Mouse (Mus musculus): ENCODE data around the gene Arfgef3. TPM values are rescaled to one million over a fixed set of nuclear protein-coding genes. Genes with fewer than 3 reads are reported as not detected.

The Arfgef3 gene
- polyA plus RNA-seq (2017; shearing (Covaris generic)), result 1 to 10 TPM in 1 of 2 experiments, under 1 TPM in 1; 0.71 to 1.3 TPM

GRCm38 (mm10) chr10:18743286-18744142 is at the start of gene Arfgef3:
Gene Arfgef3, minus strand, starts transcription at chr10:18743949.

GRCm38 (mm10) chr10:18786693-18787092 is 42.9 kb upstream of the Arfgef3 start, which contains the start of gene Gm4922:
Gene Gm4922, minus strand, starts transcription at chr10:18786793.

GRCm38 (mm10) chr10:18545813-18546235 is 197.9 kb downstream of the Arfgef3 start, which contains the start of gene Hebp2:
Gene Hebp2, minus strand, starts transcription at chr10:18546076.

Other genes with a start within 250 kb of the Arfgef3 start
- 1 to 10 TPM in 1 of 2 experiments, under 1 TPM in 1; 0.14 to 1.0 TPM for gene Hebp2, start 197.9 kb downstream of the Arfgef3 start, polyA plus RNA-seq (2017; shearing (Covaris generic))
- gene Gm4922, start 42.8 kb upstream of the Arfgef3 start, polyA plus RNA-seq (2017; shearing (Covaris generic)), result not detected
- 1 to 10 TPM in 1 of 2 experiments, under 1 TPM in 1; 0.28 to 3.1 TPM for gene Perp, start 101.1 kb upstream of the Arfgef3 start, polyA plus RNA-seq (2017; shearing (Covaris generic))